Mouse (Mus musculus) monocyte, adult 5-6 weeks (primary cell): ENCODE measurements around the gene C1galt1. TPM values are rescaled to one million over a fixed set of nuclear protein-coding genes. Genes with fewer than 3 reads are reported as not detected.

ENCODE experiments used
- ATAC-seq: fragments of 153-309, 156-312 bp; replicated peaks from 2 replicates; pipeline ENCODE4 v1.8.0; 2017; ENCODE audit warnings: mild to moderate bottlenecking; ENCODE audit not compliant: low TSS enrichment, insufficient number of reproducible peaks, severe bottlenecking, poor library complexity, low FRiP score
- total RNA-seq: library from RNA; stranded (forward); fragments of 200-1000, 200-491, 200-594 nt; gene quantifications from 3 replicates; pipeline ENCODE4 v1.2.3, GENCODE M21; 2017

Gene C1galt1
- total RNA-seq = 34.0 to 38.6 TPM (median 38.1 TPM) in 3 replicates

GRCm38 (mm10) chr6:7844802-7845679 is at the start of gene C1galt1:
Gene C1galt1, plus strand, starts transcription at chr6:7844842.
- ATAC-seq = no peak

DNA sequence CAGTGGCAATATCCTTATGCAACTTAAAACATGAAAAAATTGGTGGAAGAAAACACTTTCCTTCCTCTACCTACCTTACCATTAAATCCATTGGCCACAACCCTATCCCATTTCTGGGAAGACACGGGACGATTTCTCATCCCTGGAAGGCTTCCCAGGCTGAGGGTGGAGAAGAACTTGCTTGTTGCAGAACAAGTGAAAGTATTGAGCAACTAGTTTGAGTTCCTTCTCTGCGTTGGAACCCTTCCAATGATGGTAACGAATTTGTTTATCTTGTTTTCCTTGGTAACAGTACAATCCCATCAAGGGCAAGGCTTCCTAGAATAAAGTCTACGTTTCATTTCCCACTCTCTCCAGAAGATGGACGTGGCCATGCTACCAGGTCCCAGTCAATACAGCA is 44.7 kb upstream of the C1galt1 start:
- no peak for ATAC-seq

GRCm38 (mm10) chr6:7803765-7804542 is 40.7 kb upstream of the C1galt1 start:
- no peak for ATAC-seq

GRCm38 (mm10) chr6:7814146-7814545 is 30.5 kb upstream of the C1galt1 start:
- ATAC-seq = no peak

DNA sequence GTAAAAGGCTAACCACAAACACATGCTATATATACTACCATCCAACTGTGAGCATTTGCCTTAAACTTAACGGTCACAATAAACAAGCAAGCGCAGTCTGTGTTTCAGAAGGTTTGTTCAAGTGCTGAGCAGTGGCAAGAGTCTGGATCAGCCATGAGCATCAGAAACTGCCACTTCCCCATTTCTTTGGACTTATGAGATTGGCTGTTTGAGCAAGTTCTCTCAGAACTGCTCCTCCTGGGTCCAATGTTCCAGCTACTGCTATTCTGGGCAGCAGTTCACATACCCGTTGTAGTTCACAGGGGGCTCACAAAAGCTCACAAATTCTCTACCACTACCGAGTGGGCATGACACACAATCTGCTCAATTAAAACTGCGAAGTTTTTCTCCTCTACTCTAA is 28.4 kb upstream of the C1galt1 start:
- ATAC-seq = no peak

- ATAC-seq = no peak
These were observed 22.0 kb upstream of the C1galt1 start for GRCm38 (mm10) chr6:7822688-7823087.

DNA sequence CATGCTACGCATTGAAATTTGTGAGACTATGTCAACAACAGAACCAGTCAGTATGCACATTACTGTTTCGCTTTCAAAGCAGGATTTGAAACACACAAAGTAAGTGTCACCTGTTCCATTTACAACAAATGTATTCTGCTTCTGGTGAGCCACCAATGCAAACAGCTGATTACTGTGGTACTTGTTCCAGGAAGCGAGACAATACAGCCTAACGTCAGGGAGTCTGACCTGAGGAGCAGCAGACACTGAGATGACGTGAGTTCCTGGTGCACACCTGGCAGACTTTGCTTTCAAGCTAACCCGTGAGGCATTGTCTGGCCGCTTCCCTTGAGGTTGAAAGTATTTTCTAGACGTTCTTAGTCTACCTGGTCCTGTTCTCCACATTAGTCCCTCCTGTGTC is 13.8 kb upstream of the C1galt1 start:
- ATAC-seq = no peak

GRCm38 (mm10) chr6:7832564-7833175 is 12.0 kb upstream of the C1galt1 start:
- no peak for ATAC-seq

DNA sequence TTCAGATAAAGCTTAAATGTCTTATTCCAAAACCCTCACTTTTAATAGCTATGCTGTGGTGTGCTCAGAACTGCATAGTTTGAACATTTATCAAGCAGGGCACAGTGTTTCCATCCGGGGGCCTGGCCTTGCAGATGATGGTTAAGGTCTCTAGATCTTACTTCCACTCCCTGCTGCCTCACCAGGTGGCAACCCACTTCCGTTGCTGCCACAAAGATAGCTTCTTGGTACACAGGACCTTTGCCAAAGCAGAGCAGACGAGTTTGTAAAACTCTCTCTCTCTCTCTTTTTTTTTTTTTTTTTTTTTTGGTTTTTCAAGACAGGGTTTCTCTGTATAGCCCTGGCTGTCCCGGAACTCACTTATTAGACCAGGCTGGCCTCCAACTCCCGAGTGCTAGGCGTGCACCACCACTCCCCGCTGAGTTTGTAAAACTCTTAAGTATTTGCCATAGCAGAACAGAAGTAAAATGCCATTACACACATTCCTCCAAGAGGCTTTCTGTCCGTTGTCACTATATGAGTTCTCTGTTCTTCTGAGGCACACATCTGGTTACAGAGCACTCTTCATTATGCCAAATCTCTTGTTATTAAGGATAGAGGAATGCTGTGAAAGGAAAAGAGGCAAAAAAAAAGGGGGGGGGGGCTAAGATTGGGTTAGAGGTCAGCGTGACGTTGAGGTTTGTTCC is 773 bp upstream of the C1galt1 start:
- no peak for ATAC-seq

DNA sequence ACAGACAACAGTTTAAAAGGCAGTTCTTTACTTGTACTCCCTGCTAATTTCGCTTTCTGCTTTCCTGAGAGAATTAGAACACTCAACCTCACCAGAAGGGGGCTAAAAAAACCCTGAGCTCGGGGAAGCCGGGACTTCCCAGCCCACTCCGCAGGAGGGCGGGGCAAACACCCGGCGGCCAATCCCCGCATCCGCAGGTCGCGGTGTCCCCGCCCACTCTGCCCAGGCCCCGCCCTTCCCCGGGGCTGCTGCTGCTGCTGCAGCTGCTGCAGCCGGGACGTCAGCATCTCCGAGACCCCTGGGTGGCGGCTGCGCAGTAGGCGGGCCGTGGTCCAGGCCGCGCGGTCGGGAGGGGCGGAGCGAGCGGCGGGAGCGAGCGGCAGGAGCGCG is 235 bp upstream of the C1galt1 start:
- ATAC-seq = peak; percentile 94

DNA sequence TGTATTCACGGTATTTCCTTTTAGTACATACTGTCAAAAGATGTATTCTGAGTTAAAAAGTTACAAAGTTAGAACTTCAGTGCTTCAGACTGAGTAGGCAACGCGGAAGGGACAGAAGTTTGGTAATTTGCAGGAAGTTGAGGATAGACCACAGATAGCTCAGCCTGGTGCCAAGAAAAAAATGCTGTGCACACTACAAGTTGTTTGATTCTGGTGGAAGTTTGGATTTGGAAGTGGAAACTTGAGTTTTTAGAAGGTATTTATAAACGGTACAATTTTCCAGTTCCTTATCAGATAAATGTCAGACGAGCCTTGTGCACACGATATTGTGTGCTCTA is 1.0 kb downstream of the C1galt1 start:
- ATAC-seq = no peak

DNA sequence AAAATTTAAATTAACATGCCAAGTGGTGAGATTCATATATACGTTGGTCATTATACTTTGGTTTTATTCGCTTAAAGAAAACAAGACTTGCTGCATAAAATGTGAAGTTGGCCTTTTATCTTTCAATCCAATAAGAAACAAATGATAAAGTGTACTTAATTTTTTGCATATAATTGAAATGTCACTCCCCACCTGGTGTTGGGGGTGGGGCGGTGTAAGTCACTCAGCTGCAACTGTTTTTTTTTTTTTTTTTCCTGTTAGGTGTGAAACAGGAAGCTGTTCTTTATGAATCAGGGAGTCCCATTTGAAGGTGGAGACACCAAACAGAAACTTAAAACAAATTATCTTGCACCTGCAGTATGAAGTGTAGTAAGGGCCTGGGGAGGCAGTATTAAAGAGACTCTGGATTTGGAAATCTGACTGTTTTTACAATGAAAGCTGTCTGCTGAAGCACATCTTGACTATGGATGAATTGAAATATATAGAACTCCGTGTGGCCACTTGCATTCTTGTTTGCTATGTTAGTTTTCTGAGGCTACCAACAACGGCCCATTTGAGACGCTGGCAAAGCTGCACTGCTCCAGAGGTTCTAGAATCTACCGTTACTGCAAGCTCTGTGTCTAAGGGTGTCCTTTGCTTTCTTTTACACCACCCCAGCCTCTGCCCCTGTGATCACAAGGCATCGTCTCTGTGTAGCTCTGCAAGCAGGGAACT is 2.2 kb downstream of the C1galt1 start:
- ATAC-seq = no peak

- ATAC-seq = no peak
These were observed 3.4 kb downstream of the C1galt1 start for GRCm38 (mm10) chr6:7847890-7848508.

GRCm38 (mm10) chr6:7848714-7849113 is 4.1 kb downstream of the C1galt1 start:
- no peak for ATAC-seq

DNA sequence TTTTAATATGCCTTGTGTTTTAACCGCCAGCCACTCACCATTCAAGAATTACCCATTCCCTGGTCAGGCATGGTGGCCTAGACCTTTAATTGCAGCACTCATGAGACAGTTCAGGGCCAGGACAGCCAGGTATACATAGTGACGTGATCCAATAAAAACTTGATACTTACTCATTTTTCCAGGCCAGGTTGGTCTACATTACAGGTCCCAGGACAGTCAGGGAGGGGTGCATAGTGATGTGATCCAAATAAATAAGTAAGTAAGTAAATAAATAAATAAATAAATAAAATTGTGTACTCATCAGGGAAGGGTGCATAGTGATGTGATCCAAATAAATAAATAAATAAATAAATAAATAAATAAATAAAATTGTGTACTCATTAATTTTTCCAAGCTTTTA is 6.4 kb downstream of the C1galt1 start:
- no peak for ATAC-seq

DNA sequence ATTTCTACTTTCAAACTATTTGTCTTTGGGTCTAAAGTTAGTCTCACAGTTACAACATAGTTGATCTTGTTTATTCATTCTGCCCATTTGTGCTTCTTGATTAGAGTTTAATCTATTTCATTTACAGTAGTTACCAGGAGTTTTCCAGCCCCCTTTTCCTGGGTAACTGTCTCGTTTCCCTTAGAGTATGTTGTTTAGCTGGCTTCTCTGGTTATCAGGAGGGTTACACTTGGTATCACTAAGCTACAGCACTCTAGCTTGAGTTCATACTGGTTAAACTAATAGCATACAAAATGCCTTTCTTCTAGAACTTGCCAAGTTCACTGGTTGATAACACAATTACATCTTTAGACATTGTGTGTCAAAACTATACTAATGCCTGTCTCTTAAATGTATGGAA is 8.3 kb downstream of the C1galt1 start:
- ATAC-seq = no peak

GRCm38 (mm10) chr6:7853461-7853860 is 8.8 kb downstream of the C1galt1 start:
- no peak for ATAC-seq

DNA sequence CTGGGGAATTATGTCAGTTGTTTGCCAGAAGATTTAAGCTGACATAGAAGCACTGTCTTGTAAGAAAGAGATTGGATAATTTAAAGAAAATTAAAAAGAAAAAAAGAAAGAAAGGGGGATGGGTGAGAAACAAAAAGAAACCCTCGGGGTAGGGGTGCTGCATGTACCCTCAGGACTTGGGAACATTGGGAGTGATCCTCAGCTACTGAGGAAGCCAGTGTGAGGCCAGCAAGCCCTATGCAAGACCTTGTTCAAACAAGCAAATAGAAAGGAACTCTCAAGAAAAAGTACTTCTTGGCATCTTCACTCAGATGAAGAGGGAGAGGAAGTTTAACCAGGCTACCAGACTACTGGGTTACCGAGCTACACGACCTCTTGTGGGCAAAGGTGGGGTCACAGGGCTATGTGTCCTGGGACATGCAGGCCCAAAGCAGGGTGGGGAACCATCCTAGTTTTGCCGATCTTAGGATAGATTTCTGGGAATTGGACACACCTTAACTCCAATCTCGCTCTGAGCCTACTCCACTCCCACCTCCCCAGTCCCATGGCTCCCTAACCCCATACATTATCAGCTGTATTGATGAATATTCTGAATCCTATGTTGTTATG is 12.1 kb downstream of the C1galt1 start:
- peak; percentile 75; the same call in 1 of the 2 replicates for ATAC-seq
